Mouse (Mus musculus): ENCODE measurements around the gene Gp9. TPM values are rescaled to one million over a fixed set of nuclear protein-coding genes. Genes with fewer than 3 reads are reported as not detected.
A peak's percentile ranks its signal among the peaks of the same experiment; 100 is the strongest.

Gp9 gene
- total RNA-seq, 2 experiments from 2014 or later = 0.80 to 0.86 TPM

GRCm38 (mm10) chr6:87808521-87808920 is 30.6 kb downstream of the Gp9 start:
- no peak for DNase-seq (ENCODE audit: low spot score in 2 of 2)

- no peak for DNase-seq (ENCODE audit: low spot score in 2 of 2)
Measured at GRCm38 (mm10) chr6:87809144-87809543, 31.3 kb downstream of the Gp9 start.

GRCm38 (mm10) chr6:87809651-87810161 is 31.8 kb downstream of the Gp9 start:
- no peak for DNase-seq (ENCODE audit: low spot score in 2 of 2)

GRCm38 (mm10) chr6:87810311-87810710 is 32.4 kb downstream of the Gp9 start:
- DNase-seq (ENCODE audit: low spot score in 2 of 2) = no peak

- peak; percentile 47 to 64 for DNase-seq (ENCODE audit: low spot score in 2 of 2)
Measured at GRCm38 (mm10) chr6:87810713-87811669, 33.1 kb downstream of the Gp9 start.

- DNase-seq (ENCODE audit: low spot score in 2 of 2) = peak; percentile 83 to 90
Measured at GRCm38 (mm10) chr6:87811675-87812338, 33.9 kb downstream of the Gp9 start, which contains the start of gene Rab43. Gene Rab43 (minus strand): TSS chr6:87812164.

- DNase-seq (ENCODE audit: low spot score in 2 of 2) = no peak
Measured at GRCm38 (mm10) chr6:87812656-87813055, 34.8 kb downstream of the Gp9 start.

GRCm38 (mm10) chr6:87814486-87814885 is 36.6 kb downstream of the Gp9 start:
- no peak for DNase-seq (ENCODE audit: low spot score in 2 of 2)

- DNase-seq (ENCODE audit: low spot score in 2 of 2) = no peak
Measured at GRCm38 (mm10) chr6:87820366-87820765, 42.5 kb downstream of the Gp9 start.

Other genes with a start within 250 kb of the Gp9 start
- gene Arhgap25, start 244.8 kb upstream of the Gp9 start, total RNA-seq (2021) = 10 to 100 TPM in 1 of 2 experiments, 1 to 10 TPM in 1; 8.1 to 10.8 TPM
- under 1 TPM; 0.14 to 0.46 TPM for gene Prokr1, start 187.3 kb upstream of the Gp9 start, total RNA-seq (2021)
- gene Aplf, start 105.9 kb upstream of the Gp9 start, total RNA-seq (2021) = 1 to 10 TPM; 9.2 to 9.8 TPM
- 1 to 10 TPM; 4.9 to 5.6 TPM for gene Efcc1, start 47.2 kb upstream of the Gp9 start, total RNA-seq (2021)
- 10 to 100 TPM; 12.9 to 23.7 TPM for gene Rab43, start 34.1 kb downstream of the Gp9 start, total RNA-seq (2021)
- gene Gm45140, start 57.7 kb downstream of the Gp9 start, total RNA-seq (2021) = 1 to 10 TPM in 1 of 2 experiments, under 1 TPM in 1; 0.53 to 2.2 TPM
- gene Isy1, start 60.7 kb downstream of the Gp9 start, total RNA-seq (2021) = 10 to 100 TPM; 28.0 to 34.2 TPM
- 100 to 1,000 TPM; 276 to 291 TPM for gene Cnbp, start 73.0 kb downstream of the Gp9 start, total RNA-seq (2021)
- gene Copg1, start 109.7 kb downstream of the Gp9 start, total RNA-seq (2021) = 100 to 1,000 TPM; 233 to 239 TPM
- gene Hmces, start 135.9 kb downstream of the Gp9 start, total RNA-seq (2021) = 10 to 100 TPM; 27.8 to 28.9 TPM
- gene H1fx, start 203.6 kb downstream of the Gp9 start, total RNA-seq (2021) = 10 to 100 TPM; 55.5 to 61.6 TPM